1 mouse cellular context compared by ENCODE assay signal in the genomic region with DNA sequence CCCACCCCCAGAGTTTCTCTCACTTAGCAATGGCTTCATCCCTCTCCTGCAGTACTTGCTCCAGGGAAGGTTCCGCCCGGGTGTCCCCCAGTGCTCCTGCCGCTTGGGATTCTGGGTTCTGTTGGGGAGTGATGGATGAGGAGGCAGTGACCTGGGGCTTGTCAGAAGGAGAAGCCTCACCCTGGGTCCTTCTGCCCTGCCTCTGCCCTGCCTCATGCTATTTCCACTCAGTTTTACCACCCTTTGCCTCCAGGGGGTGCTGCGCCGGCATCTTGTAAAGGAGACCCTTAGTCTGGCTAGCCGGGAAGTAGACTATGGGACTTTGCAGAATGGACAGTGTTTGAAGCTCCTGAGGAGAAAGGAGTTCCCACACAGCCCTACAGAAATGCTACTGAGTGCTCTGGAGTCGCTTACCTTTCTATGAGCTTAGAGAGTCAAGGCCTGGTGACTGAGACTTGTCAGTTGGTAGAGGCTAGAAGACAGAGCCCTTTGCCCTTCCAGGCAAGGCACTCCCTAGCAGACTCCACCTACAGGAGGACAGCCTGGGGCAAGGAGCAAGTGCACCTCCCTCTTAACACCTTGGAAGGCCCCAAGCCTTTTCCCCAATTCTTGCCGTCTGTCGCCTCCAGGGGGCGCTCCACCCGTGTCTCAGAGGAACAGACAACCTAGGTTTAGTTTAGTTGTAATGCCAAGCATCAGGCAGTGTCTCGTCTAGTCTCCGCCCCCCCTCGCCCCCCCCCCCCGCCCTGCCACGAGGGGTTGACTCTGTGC.
A peak's percentile ranks its signal among the peaks of the same experiment; 100 is the strongest.
TF ChIP-seq lines count a peak whose summit lies in the region.

No protein-coding gene starts in this region.

TF ChIP-seq in CH12.LX, 34 proteins besides CTCF, POLR2A, EP300 and RAD21:
- peak; percentile 37 for TF ChIP-seq SMC3 (IDR thresholded peaks at IDR 0.05; ENCODE audit: low read depth, low read length)
- TF ChIP-seq TCF12 (IDR thresholded peaks at IDR 0.05; ENCODE audit: low read depth, low read length): no peak
- TF ChIP-seq ELF1 (IDR thresholded peaks at IDR 0.05; ENCODE audit: low read depth, low read length): 0 out of 2 replicates have a peak, but pooled peaks have one; percentile 12
- TF ChIP-seq USF2 (conservative IDR thresholded peaks at IDR 0.05; ENCODE audit: low read depth, low read length): no peak
- TF ChIP-seq NELFE (IDR thresholded peaks at IDR 0.05; ENCODE audit: low read depth, low read length): peak; percentile 4; the same call in 1 of the 2 replicates
TF ChIP-seq in CH12.LX: peak in this region for 3.
